Mouse (Mus musculus): ENCODE measurements around the gene Rcor2. TPM values are rescaled to one million over a fixed set of nuclear protein-coding genes. Genes with fewer than 3 reads are reported as not detected.

The Rcor2 gene
- total RNA-seq, 2 experiments from 2014 or later = 10.7 to 12.7 TPM

DNA sequence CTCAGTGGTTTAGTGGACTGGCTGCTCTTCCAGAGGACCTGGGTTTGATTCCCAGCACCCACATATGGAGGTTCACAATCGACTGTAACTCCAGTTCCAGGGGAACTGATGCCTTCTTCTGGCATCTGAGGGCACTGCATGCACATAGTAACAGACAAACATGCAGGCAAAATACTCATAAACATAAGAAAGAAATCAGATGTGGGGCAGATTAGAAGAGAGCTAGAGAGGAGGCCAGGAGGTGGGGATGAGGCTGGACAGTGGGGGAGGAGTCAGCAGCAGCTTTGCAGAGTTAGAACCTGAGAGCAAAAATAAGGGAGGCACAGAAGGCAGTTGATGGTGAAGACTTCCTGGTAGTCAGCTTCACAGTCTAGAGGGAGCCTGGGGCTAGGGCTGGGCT lies 4.5 kb upstream of the Rcor2 start:
- DNase-seq = no peak
- intact Hi-C loops (cut with DNase I) = loop anchor here (10.0 kb wide), 1 partner anchor 352 kb away; the partner anchor contains the start of gene Hrasls5

DNA sequence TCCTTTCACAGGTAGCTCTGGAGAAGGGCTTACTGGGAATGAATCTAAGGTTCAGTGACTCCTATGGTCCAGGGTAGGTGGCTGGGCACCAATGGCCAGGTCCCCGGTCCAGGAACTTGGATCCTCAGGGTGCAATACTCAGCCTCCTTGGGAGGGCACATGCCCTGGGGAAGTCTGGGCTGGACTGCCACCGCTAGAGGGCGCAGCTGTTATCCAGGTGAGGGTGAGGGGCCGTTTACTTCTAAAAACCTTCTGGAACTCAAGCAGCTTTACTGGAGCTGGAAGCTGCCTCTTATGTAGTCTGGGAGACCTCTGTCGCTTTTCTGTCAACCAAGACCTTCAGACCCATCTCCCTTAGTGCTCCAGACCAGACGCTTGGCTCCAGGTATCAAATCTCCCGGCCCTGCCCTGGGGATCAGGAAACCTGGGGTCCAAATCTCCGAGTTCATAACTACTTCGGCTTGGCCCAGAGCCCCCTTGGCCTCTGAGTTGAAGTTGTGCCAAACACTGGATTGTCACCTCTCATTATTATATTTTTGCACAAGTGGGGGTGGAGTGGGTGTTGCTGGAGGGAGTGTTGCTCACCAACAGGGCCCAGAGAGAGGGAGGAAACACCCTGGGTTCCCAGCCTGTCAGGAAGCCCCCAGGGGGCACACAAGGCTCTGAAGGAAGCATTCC lies 2.9 kb upstream of the Rcor2 start:
- intact Hi-C loops (cut with DNase I) = loop anchor here (2.0 to 10.0 kb wide), 2 partner anchors 81 to 351 kb away; partner anchors contain the start of gene Hrasls5
- peak; percentile 86 to 91 for DNase-seq

DNA sequence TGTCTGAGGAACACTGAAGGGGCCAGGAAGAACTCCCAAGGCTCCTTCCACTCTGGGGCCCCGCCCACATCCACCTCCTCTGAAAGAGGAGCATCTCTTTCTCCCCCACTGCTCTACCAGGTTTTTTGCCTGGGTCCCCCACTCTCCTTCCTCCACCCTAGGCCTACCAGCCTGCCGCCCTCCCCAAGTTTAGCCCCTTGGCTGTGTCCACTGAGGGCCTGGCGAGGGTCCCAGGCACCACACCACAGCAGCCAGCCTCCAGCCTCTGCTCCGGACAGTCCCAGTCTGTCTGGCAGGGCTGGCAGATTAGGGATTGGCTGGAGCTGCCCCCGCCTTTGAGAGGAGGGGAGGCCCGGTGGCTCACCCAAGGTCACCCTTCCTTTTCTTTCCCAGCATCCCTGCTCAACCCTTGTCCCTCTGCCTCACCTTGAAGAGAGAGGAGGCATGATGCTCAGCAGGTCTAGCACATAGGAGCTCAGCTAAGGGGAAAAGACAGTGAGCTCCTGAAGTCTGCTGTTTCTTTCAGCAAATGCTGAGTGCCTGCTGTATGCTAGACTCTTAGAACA lies 2.3 kb upstream of the Rcor2 start:
- intact Hi-C loops (cut with DNase I) = loop anchor here (2.0 to 10.0 kb wide), 2 partner anchors 80 to 350 kb away; partner anchors contain the start of gene Hrasls5
- DNase-seq = peak; percentile 66 to 74

DNA sequence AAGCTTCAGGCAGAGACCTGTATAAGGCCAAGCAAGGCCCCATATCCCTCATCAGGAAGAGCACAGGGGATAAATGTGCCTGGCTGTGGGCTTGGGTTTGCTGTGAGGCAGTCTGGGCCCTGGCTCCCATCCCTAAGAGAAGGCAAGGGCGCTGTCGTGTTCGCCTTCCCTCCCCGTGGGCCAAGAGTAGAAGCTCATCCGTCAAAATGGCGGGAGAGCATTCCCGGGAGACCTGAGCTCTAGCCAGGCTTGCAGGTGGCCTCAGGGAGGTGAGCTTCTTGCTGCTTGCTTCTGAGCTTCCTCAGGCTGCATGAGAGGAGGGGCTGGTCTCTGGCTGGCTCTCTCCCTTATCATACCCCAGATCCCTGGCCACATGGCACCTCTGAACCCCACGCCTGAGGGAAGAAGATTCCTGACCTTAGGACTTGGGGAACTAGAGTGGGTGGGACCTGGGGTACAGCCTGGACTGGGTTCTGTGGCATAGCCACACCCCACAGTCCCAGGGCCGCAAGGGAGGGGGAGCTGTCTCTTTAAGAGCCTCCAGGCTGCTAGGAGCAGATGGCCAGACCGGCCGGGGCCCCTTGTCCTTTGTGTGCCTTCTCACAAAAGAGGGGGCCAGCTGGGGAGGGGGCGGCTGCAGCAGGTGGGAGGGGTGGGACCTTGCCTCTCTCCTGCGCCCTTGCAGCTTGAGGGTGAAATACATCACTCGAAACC lies 1.5 kb upstream of the Rcor2 start:
- peak in 1 of 2 experiments; percentile 28 for DNase-seq
- intact Hi-C loops (cut with DNase I) = loop anchor here (2.0 to 10.0 kb wide), 3 partner anchors 25 to 349 kb away; partner anchors contain the start of genes Hrasls5 and Naa40

DNA sequence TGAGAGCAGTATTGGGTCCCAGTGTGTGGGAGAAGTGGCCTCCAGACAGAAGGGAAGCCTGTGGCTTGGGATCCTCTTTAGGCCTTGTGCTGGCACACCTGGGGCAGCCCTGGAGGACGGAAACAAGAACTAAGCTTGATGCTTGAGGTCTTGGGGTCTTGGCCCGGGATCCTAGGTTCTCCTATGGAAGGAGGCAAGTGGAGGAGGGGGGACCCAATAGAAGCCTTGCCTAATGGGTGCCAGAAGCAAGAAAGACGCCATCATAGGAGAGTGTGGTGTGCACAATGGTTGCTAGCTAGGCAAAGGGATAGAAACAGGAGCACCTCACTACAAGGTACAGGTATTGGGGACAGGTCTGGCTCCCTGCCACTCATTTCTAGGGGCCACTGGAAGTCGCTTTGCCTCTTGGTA lies 699 bp upstream of the Rcor2 start:
- DNase-seq = peak in 1 of 2 experiments; percentile 23
- intact Hi-C loops (cut with DNase I) = loop anchor here (2.0 to 10.0 kb wide), 2 partner anchors 26 to 348 kb away; partner anchors contain the start of genes Hrasls5 and Naa40

GRCm38 (mm10) chr19:7267781-7268721 lies 926 bp downstream of the Rcor2 start:
- peak; percentile 90 to 91 for DNase-seq
- intact Hi-C loops (cut with DNase I) = loop anchor here (2.0 to 10.0 kb wide), 3 partner anchors 27 to 347 kb away; partner anchors contain the start of genes 2700081O15Rik, Hrasls5 and Naa40

DNA sequence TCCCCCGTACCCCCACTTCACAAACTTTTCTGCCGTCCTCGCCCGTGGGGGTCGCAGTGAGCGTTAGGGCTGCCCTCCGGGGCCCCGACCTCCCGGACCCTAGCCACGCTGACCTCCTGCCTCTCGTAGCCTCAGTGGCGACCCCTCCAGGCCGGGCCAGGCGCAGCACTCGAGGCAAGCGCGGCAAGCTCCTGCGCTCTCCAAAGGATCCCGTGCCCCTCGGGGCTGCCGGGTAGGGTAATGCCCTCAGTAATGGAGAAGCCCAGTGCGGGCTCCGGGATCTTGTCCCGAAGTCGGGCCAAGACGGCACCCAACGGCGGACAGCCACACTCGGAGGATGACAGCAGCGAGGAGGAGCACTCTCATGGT lies 1.6 kb downstream of the Rcor2 start:
- DNase-seq = peak; percentile 85 to 92
- intact Hi-C loops (cut with DNase I) = loop anchor here (2.0 to 10.0 kb wide), 2 partner anchors 148 to 346 kb away; partner anchors contain the start of genes 2700081O15Rik and Hrasls5

DNA sequence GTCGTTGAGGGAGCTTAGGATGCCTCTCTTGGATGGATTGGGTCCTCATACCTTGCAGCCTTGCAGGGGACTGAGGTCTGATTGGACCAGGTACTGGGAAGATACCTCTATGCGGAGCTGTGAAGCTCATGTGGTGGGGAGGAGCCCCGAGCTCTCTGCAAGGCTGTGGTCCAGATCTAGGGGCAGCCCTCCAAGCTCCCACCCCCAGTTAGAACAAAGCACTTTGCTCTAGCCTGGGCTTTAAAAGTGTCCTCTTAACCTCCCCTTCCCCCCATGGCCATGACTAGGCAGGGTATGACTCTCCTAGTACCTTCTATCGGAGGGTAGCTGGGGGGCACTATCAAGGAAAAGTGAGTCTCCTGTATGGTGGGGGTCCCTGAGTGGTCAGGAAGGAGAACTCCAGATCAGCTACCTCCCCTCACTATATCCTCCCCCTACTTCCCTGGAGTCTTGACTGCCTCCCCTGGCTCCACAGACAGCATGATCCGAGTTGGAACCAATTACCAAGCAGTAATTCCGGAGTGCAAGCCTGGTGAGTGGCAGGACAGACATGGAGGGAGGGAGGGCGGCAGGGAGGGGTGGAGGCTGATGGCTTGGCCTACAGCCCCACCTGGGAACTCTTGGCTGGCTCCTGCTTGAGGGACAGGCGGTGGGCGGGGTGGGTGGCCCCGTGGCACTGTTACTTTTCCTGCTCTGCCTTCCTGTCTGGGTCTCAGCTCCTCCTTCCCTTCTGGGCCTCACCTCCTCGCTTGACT lies 2.3 kb downstream of the Rcor2 start:
- DNase-seq = peak in 1 of 2 experiments; percentile 55
- intact Hi-C loops (cut with DNase I) = loop anchor here (2.0 to 10.0 kb wide), 2 partner anchors 147 to 345 kb away; partner anchors contain the start of genes 2700081O15Rik and Hrasls5

GRCm38 (mm10) chr19:7273486-7273885 lies 6.4 kb downstream of the Rcor2 start:
- intact Hi-C loops (cut with DNase I) = no loop called here
- no peak for DNase-seq

DNA sequence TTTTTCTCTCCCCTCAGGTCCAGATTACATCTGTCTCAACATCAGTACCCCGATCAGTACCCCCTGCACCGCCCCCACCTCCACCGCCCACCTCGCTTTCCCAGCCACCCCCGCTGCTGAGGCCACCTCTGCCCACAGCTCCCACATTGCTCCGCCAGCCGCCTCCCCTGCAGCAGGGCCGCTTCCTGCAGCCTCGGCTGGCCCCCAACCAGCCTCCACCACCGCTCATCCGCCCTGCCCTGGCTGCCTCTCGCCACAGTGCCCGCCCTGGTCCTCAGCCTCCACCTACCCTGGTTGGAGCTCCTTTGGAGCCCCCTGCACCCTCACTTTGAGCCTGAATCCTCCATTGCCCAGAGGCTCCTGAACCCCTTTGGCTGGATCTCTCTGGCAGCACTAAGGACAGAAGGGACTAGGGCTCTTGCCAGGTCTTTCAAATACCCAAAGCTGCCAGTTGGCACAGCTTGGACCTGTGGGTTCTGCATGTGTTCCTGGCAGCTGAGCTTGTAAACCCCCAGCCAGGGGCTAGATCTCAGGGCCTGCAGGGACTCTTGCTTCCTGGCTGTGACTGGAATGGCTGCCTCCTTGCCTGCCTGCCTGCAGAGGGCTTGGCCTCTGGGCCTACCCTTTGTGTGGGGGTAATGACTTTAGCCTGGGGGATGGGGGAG lies 7.3 kb downstream of the Rcor2 start:
- DNase-seq = peak in 1 of 2 experiments; percentile 51
- intact Hi-C loops (cut with DNase I) = no loop called here

DNA sequence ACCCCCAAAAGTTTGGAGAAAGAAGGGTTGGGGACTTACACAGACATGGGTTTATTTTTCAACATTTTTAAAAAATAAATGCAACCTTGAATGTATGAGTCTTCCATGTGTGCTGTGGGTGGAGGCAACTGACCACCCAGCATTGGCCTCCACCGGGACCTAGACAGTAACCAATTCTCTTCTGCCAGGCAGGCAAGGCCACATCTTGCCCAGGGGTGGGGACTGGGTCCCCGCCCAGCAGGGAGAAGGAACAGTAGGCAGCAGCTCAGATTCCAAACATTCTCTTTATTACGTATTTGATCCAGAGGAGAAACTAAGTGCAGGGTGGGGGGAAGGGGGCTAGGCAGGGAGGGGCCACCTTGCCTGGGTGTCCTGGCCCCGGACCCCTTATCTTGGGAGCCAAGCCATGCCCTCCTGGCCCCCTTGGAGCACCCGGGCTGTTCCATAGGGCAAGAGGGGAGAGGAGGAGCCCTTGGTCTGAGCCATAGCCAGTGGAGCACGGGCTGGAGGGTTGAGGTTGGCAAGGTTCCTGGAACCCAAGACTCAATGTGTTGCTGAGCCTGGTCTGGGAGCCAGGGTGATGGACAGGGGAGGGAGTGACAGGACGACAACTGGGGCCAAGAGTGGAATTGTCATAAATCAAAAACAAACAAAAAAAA lies 8.1 kb downstream of the Rcor2 start:
- intact Hi-C loops (cut with DNase I) = no loop called here
- no peak for DNase-seq

DNA sequence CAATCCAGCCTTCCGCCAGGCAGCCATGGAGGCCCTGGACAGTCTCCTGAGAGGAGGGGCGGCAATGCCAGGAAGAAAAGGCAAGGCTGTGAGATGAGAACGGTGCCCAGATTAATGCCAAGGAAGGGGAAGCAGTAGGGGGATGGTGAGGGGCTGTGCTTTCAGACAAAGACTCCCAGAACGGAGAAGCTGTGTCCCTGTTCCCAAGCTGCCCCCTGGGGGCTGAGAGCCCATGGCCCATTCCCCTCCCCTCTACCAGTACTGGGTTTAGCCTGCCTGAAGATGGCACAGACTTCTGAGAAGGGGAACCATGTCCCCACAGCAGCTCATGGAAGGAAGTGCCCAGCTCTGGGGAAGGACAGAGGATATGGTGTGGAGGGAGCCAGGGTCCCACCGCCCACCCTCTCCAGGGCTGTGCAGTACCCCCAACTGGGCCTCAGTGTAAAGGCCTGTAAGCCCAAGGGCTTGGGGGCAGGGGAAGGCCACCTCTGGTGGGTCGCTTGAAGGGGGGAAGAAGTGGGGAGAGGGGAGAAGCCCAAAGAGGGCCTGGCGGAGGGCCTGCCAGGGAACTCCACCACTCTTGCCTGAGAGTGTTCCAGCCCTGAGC lies 9.0 kb downstream of the Rcor2 start:
- intact Hi-C loops (cut with DNase I) = no loop called here
- no peak for DNase-seq

- intact Hi-C loops (cut with DNase I) = no loop called here
Observed at GRCm38 (mm10) chr19:7276796-7277195, 9.7 kb downstream of the Rcor2 start.

DNA sequence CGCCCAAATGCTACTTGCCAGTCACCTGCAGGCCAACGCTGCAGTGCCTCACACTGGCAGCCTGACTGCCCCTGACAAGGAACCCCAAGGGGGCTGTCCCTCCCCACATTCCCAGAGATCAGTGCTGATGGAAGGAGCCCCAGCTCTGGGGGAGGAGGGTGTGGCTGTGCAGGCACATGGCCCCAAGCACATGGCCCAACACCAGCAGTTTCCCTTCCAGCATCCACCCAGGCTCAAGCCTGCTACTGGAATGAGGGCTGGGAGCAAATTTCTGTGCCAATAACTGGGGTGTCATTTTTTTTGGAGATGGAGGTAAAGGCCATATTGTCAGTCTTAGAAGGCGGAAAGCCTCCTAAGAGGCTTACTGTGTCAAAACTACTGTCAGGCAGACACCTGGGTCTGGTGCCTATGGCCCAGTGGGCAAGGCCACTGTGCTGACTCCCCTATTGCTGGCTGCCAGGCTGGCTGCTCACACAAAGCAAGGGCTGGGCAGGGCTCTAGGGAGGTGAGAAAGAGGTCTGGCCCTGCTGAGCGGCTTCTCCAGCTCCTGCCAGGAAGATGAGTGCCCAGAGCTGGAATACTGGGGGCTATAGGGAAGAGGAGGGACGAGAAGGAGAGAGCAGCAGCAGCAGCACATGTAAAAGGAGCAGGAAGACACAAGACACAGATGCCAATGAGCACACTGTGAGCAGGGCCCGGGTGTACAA lies 11.2 kb downstream of the Rcor2 start:
- intact Hi-C loops (cut with DNase I) = loop anchor here (2.0 kb wide), 1 partner anchor 66 kb away; no protein-coding TSS in a partner anchor

More at GRCm38 (mm10) chr19:7276796-7277195, 9.7 kb downstream of the Rcor2 start:
- no peak for DNase-seq

DNA sequence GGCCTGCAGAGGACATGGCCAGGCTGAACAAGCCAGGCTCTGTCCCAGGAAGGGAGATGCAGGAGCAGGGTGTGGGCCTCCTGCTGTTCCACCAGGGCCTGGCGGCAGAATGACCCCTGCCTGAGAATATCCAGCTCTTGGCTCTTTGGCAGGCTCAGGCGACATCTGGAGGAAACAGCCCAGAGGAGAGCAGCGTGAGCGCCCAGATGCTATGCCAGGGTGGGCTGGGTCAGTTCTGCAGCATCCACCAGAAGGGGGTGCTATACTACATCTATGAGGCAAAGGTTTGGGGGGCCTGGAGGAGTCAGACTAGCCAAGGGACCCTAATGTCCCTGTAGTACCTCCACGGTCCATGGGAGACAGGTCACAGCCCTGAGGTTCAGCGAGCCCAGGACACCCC lies 12.0 kb downstream of the Rcor2 start:
- intact Hi-C loops (cut with DNase I) = loop anchor here (2.0 kb wide), 1 partner anchor 66 kb away; no protein-coding TSS in a partner anchor

More for the DNA sequence above, 11.2 kb downstream of the Rcor2 start:
- DNase-seq = no peak

GRCm38 (mm10) chr19:7280557-7281330 lies 13.6 kb downstream of the Rcor2 start:
- intact Hi-C loops (cut with DNase I) = loop anchor here (5.0 kb wide), 1 partner anchor 137 kb away; the partner anchor contains the start of gene 2700081O15Rik

More for the DNA sequence above, 12.0 kb downstream of the Rcor2 start:
- peak; percentile 60 to 79 for DNase-seq

More at GRCm38 (mm10) chr19:7280557-7281330, 13.6 kb downstream of the Rcor2 start:
- no peak for DNase-seq
